Mouse (Mus musculus) kidney, postnatal 25 days (tissue): ENCODE measurements around the gene Tgfbi.

Experiments
- DNase-seq, 2 experiments: peaks; one replicate each; pipeline ENCODE4 v3.0.0; 2021; ENCODE audit warnings: mixed read lengths in 2 of 2

The Tgfbi gene

DNA sequence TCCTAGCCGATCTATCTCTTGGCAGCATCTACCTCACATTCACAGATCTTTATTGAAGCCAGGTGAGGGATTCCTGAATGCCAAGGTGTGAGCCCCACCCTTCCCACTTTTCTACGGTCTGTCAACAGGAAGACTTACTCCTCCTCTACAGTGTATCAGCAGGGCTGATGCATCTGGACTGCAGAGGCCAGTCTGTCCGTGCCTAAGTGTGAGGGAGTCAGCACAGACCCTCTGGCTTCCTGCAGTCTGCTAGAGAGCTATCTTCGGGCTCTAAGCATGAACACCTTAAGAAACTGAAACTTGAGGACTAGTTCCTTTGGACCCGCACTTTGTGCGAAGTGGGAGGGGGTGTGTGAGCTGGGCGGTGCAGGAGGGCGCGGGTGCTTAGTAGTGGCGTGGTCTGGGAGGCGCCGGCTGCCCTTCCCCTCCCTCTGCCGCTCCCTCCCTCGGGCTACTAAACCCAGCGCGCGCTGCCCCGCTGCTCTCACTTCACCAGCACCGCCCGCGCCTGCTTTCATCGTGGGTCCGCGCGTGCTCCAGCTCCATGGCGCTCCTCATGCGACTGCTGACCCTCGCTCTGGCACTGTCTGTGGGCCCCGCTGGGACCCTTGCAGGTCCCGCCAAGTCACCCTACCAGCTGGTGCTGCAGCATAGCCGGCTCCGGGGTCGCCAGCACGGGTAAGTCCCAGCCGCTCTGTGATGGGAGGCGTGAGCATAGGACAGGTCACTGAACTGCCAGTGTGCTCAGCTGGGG, at the start of gene Tgfbi:
Gene Tgfbi, plus strand, starts transcription at position 421 of the 754 bp plus-strand sequence.
- DNase-seq, result peak; percentile 62 to 81

DNA sequence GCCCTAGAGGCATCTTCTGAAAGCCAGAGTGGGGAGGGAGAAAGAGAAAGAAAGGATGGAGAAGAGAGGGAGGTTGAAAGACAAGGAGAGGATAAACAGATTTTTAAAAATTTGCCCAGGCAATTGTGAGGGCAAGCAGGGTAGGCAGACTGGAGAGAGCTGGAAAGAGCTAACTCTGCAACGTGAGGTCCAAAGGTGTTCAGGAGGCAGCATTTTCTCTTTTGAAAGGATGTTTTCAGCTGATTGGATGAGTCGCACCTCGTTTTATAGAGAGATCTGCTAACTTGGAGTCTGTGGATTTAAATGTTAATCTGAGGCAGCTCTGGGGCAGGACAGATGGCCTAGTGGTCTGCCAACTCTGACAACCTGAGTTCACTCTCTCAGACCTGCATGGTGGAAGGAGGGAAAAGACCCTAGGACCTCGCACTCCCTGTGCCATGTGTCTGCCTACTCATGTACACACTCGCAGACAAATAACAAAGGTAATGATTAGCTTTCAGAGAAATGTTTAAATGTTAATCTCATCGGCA, 49.4 kb upstream of the Tgfbi start:
- peak in 1 of 2 experiments; percentile 60 for DNase-seq

DNA sequence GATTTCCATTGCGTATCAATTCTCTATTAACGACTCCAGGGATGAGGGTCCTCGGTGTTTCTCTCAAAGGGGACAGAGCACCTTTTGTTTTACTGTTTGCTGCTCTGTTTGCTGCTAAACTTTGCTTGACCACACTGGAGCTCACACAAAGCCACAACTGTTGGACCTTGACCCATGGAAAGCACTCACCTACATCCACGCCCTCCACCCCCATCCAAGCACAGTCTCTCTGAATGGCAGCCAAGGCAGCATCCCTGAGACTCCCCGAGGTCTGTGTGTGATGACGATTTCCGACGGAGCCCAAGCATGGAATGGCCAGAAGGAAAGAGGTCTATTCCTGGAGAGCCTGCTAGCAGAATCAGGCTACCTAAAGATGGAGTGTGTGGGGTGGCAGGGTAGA, 48.2 kb upstream of the Tgfbi start:
- peak; percentile 78 to 91 for DNase-seq

DNA sequence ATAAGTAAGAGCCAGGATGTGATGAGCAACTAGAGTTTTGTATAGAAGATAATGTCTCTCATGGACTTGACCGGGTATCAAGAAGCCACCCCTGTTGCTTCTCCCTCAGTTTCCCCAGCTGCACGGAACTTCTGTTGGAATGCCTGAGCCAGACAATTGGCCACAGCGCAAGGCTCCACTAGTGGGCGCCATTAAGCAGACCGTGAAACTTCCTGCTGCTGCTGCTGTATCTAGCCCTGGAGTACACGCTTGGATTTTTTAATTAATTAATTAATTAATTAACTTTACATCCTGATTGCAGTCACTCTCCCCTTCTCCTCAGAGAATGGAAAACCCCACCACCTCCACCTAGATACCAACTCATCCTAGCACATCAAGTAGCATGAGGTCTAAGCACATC, 46.2 kb upstream of the Tgfbi start:
- peak; percentile 61 to 68 for DNase-seq

DNA sequence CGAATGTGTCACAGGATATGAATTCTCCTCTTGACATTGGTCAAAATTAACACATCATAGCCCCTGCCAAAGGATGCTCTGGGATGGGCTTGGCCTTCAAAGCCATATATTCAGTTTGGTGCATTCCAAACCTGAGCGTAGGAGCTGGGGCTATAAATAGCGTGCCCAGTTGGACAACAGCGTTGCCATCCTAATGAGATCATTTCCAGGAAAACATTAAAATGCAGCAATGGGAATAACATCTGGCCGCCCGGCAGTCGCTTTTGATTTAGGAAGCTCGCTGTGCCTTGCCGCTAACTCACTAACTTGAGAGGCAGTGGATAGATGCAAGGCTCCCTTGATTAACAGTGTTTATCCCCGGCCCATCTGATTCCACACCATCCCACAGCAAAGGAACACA, 43.0 kb upstream of the Tgfbi start:
- no peak for DNase-seq

DNA sequence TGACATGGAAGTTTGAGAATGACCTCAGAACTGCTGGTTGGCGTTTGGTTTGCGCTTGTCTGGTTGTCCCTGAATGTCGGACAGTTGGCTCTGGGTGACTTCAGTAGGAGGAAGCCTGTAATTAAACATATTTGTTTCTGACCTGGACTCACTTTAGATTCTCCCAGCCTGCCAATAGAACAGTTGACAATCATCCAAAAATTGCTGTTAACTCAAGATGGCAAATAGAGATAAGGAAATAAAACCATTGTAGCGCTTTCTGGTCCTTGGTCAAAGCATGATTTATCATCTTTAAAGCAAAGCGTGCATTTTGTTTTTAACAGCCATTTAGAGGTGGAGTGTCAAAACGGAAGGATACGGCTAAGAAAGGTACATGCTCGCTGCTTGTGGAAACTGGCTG, 37.7 kb upstream of the Tgfbi start:
- no peak for DNase-seq

DNA sequence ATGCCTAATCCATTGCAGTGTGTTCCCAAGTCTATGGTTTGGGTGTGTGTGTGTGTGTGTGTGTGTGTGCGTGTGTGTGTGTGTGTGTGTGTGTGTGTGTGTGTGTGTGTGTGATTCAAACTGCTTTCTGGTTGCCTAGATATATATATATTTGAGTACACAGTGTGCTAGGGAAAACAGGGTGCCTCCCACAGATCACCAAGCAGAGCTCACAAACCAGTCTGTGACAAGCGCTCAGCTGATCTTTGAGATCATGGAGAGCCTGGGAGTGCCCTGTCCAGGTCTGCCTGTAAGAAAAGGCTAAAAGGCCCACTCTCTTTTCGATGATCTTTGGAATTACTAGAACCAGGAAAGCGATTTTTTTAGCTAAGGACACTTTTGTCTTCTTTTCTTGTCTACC, 34.2 kb upstream of the Tgfbi start:
- no peak for DNase-seq

DNA sequence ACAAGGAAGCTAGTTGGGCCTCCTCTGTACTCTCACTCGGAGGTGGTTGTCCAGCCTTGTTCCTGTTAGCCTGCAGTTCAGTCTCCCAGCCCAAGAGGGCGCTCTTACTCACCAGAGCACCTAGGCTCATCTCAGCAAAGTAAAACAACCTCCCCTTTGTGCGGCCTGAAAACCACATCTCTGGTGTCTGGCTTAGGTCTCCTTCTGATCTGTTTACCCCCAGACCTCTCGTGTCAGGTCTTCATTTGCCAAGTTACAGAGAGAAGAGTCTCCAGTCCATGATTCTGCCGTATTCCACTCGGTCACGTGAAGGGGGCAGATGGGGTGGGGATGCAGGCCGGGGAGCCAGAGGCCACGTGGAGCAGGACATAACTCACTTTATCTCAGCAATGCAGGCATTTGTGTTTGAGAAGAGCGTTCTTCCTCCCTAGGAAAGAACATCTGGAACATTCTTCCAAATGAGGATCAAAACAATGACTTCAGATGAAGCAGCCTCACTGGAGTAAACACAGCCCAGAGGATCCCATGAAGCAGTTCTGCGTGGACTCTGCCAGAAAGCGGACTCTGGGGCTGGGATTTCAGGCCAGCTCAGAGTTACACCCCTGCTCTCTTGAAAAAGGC, 33.5 kb upstream of the Tgfbi start:
- DNase-seq, result peak; percentile 77 to 88

DNA sequence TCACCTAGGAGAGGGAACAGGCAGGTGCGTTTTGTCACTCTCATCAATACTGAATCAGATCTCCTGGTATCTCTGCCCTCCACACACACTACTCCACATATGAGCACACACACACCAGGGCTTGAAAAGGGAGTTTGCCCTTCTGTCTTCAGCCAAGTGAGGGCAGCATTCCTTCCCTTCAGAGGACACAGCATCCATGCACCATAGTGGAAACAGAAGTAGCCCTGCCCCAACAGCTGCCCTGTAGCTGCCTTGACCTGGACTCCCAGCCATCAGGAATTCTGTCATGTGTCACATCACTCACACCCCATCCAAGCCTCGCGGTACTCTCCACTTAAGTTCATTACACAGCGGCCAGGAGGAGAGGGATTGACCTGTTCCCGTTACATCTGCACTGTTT, 31.2 kb upstream of the Tgfbi start:
- no peak for DNase-seq

DNA sequence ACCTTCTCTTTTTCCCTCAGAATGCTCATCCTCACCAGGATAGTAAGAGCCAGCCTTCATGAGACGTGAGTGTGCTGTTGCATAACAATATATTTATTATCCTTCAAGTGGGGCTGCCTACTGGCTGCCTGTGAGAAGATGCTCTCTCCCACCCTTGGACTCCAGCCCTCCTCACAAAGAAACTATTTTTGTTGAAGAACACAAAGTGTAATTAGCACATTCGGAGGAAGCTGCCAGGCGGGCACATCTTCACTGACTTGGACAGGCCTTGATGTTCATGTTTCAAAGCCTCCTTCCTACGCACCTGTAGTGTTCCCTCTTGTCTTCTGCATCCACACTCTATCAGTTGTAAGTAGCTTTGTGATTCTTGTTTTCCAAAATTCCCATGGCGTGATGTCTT, 28.9 kb upstream of the Tgfbi start:
- no peak for DNase-seq

DNA sequence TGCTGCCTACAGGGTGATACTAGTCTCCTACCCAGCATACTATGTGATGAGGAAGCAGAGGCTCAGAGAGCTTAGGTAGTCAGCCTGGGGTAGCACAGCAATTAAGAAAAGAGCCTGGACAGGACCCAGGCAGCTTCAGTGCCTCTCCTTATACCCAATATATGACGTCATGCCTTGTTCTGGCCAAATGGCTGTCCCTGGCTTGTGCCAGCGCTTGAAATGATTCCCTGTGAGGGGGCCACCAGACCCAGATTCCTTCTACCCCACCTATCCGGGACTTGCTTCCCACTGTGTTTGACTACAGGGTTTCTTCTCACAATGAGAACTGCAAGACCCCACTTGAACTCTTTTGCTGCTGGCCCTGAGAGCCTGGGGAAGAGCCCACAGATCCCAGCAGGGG, 27.8 kb upstream of the Tgfbi start:
- no peak for DNase-seq

DNA sequence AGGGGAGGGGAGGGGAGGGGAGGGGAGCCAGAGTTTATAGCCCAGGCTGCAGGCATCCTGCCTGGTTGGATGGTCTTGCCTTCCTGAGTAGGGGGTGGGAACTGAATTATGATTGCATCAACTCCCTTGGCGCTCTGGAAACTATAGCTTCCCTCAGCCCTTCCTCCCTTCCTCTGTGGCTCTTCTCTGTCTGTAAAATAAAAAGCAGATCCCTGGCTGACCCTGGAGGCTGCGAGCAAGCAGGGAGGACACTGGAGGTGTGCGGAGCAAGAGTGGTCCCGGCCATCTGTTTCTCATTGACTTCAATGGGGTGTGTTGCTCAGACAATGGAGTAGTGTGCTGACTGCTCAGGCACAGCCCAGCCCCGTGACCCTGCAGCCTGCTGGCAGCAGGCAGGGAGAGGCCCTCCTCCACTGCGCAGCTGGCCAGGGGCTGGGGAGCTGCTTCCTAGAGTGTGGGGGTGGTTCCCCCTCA, 27.3 kb upstream of the Tgfbi start:
- peak in 1 of 2 experiments; percentile 45 for DNase-seq

DNA sequence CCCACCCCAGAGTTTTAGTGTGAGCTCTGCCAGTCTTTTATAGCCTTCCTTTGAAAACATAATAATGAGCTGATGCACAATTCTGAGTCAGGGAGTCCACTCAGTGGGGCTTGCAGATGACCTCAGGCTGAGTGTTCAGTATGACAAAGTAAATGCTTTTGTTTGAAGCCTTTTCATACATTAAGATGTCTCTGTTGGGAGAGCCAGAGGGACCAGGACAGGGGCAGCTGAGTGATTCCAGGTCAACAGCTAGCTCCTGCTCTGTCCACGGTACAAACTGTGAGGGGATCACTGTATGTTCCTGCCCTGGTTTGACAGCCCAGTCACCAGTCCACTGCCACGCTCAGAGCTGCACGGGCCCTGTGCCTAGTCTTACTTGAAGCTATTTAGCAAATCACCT, 26.6 kb upstream of the Tgfbi start:
- DNase-seq, result no peak

DNA sequence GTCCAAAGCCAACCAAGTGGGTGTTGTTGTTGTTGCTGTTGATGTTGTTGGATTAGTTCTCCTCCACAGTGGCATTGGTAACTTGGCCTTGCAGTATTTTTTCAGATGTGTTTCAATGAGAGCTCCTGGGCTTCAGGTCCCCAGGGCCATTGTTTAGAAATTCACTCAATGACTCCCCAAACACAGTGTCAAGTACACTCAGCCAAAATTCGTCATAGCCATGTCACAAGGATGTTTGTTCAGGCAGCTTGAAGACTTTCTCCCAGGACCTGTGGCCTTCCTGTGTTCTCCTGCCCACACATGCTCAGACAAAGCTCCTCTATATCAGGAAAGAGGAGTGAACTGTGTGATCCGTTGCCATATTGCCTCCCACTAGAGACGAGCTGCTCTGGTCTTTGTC, 23.3 kb upstream of the Tgfbi start:
- DNase-seq, result no peak

DNA sequence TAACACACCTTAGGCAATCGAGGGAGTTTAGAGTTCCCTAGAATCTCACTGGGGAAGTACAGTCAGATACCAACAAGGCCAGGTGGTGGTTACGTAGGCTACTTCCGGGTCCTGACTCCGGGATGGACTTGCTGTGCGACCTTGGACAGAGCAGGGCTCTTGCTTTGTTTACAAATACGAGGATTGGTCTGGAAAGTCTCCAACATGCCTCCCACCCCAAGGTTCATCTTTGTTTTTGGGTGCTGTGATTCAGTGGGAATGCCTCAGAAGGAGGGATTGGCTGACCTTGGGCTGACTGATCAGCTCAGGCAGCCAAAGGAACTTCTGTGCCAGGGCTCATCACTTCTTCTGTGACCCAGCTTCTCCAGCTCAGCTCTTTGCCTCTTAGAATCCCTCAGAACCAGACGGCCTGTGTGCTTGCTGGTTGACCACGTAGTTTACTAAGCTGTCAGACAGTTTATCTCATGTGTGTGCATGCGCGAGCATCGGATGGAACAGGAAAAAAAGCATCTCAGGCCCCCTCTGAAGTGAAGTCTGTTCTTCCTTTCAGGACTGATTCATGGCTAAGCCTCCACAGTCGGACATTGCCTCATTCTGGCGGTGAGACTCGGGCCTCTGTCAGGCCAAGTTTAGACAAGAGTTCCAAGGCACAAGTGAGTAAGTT, 20.7 kb upstream of the Tgfbi start:
- DNase-seq, result peak in 1 of 2 experiments; percentile 53

DNA sequence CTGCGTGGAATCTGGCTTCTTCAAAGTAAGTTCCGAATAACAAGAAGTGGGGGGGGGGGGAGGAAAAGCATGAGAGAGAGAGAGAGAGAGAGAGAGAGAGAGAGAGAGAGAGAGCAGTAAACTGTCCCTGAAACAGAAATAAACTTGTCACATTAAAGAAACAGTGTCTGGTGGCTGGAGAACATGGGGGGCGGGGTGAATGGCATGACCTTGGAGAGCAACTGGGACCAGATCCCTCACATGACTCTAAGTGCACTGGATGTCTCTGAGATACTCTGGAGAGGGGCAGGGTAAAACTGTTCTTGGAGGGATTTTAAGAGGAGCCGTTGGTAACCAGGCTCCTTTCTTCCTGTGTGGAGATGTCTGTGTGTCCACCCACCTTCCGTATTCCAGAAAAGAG, 19.1 kb upstream of the Tgfbi start:
- DNase-seq, result no peak

DNA sequence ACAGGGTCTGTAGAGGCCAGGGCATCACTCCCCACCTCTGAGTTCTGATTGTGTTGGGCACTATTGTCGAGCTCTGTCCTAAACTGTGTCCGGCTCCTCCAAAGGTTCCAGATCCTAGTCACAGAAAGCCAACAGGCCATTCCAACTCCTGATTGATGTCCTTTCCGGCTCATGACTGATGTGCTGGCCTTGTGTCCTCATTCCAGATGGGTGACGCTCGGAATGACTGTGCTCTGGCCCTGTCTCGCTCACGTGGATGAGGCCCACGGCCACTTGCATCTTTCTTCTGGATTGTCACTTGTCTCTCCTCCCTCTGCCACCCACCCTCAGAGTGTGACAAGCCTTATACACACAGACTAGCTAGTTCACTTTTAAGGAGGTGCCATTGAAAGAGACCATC, 18.1 kb upstream of the Tgfbi start:
- no peak for DNase-seq

DNA sequence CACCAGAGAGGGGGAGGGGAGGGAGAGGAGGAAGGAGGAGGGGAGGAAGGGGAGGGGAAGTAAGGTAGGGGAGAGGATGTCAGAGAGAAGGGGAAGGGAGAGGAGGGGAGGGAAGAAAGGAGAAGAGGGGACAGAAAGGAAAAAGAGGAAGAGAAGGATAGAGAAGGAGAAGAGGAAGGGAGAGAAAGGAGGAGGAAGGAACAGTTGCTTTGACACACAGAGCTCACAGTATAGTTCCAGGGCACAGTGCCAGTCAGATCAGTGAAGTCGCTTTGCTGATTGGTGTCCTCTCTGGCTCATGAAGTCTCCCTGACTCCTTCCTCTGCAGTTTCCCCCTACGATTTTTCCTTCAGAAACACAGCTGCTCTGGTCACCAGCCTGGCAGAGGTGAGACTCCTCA, 17.4 kb upstream of the Tgfbi start:
- DNase-seq, result no peak

DNA sequence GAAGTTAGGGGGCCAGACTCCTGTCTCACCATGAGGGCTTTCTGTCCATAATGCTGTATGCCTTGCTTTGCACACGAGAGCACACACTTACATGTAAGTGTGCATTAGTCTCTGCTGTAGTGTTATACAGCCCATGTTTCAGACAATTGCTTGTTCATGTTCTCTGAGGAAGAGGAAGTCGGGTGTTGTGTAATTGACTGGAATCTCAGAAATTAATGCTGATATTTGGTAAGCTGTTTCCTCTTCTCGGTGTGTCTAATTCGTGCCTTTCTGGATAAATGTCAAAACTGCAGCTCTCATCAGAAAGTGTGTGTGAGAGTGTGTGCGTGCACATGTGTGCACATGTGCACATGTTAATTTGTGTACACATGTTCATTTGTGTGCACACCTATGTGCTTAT, 16.1 kb upstream of the Tgfbi start:
- no peak for DNase-seq

DNA sequence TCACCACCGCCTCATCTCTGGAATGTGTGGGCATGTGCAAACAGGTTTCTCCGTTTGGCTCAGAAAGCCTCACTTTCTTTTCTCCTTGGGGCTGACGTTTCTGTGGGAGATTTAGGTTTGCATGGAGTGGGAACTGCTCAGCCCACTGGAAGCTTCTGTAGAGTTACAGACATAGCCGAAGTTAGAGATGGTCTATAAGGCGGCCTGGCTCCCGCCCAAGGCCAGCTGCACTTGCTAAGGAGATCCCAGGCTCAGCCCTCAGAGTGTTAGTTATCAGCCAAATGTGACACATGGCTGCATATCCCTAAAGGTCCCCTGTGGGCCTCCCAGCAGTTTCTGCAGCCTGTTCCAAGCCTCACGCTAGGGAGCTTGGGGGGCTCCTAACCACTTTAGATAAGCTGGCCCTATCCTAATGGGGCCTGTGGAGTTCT, 15.3 kb upstream of the Tgfbi start:
- no peak for DNase-seq

DNA sequence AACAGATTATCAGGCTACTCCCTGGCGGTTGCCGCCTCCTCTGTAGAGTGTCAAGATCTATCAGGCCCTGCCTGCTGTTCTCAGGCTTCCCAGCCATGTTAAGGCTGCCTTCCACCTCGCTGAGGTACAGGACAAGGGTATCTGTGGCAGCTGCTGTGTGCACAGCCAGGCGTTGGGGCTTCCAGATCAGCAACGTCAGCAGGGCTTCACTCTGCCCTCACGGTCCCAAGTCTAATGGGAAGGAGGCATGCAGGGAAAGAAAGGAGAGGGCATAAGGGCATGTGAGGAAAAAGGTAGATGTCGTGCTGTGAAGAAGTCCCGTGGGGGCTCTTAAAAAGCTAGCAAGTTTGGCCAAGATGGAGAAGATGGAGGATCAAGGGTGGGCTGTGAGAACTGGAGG, 14.1 kb upstream of the Tgfbi start:
- DNase-seq, result peak; percentile 61 to 85

DNA sequence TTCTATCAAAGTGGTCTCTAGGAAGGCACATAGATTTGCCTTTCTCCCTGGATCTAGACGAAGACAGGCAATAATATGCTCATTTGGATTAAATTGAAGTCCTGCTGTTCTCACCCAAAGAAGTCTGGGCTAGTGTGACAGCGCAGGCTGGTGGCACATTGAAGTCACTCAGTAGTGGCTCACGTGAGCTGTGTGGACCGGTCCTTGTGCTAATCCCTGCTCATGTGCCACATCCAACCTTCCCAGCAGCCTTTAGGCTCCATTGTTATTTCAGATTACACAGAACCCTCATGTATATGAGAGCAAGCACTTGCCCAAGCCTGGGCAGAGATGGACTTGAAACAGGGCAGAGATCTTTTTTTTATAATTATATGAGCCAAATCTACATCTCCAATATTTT, 12.0 kb upstream of the Tgfbi start:
- no peak for DNase-seq

DNA sequence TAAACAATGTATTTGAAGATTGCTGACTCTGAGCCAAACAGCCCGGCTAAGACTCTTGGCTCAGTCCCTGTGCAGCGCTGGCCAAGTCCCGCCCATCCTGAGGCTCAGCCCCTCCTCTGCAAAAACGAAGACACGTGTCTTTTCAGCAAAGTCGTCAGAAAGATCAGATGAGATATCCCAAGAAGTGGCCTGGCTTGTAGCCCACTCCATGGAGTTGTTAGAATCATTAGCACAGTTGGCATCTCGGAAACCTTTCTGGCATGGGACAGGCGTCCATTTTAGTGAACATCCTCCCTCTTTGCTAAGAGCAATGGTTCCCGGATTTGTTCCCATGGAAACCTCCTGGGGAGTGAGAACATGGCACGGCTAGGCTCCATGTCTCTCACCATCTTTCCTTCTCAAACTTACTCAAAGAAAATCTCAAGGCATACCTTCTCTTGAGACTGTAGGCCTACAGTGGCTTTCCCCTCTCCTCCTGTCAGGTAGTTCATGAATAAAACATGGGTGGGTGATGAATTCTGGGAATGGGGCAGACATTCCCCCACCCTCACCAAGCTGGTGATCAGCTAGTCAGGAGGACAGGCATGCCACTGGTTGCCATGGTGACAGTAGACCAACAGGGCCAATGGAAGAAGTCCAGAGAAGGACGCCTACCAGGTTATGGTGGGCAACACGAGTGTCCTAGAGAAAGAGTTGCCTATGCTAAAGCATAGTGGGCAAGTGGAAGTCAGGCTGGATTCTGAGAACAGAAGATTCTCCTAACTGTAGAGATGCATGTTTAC, 11.3 kb upstream of the Tgfbi start:
- DNase-seq, result peak; percentile 84 to 86
